Mouse (Mus musculus) bone marrow, adult 2 months (tissue): Measurements from ENCODE around the gene Uap1. TPM values are rescaled to one million over a fixed set of nuclear protein-coding genes. Genes with fewer than 3 reads are reported as not detected.
A peak's percentile ranks its signal among the peaks of the same experiment; 100 is the strongest.

Experiments used
- H3K27ac ChIP-seq: fragments of 200-500 bp; 2 replicates; pipeline ENCODE4 v1.5.1; 2012; ENCODE audit warnings: low read depth, mild to moderate bottlenecking, control low read depth, inconsistent platforms, low read length; ENCODE audit not compliant: control insufficient read depth, poor library complexity, insufficient read depth
- H3K4me1 ChIP-seq: fragments of 200-500 bp; 2 replicates; pipeline ENCODE4 v1.6.1; 2011; ENCODE audit warnings: low read length; ENCODE audit not compliant: control insufficient read depth, insufficient read depth
- H3K4me3 ChIP-seq: fragments of 200-500 bp; replicated peaks from 2 replicates; pipeline ENCODE3; 2011; ENCODE audit warnings: mild to moderate bottlenecking, low read depth, low read length, control low read depth; ENCODE audit not compliant: control insufficient read depth
- CTCF ChIP-seq: fragments of 200-500 bp; IDR thresholded peaks from 2 replicates; pipeline ENCODE4 v1.5.1; 2011; ENCODE audit warnings: low read length, control low read depth; ENCODE audit not compliant: control insufficient read depth, insufficient read depth
- POLR2A ChIP-seq: fragments of 200-500 bp; IDR thresholded peaks from 2 replicates; pipeline ENCODE4 v1.6.1; 2011; ENCODE audit warnings: low read depth, mild to moderate bottlenecking, control low read depth, low read length, borderline replicate concordance; ENCODE audit not compliant: control insufficient read depth
- WGBS: fragments of 180-500 bp; shearing (Covaris S2); methylation state at CpG from one replicate; pipeline ENCODE4 v1.1.7; 2018; 5-methylcytosine and 5-hydroxymethylcytosine counted together
- polyA plus RNA-seq: library from polyadenylated mRNA; stranded (reverse); fragments of >200 nt; gene quantifications from 2 replicates; pipeline ENCODE4 v1.2.4, GENCODE M21; 2011; ENCODE audit warnings: low replicate concordance; ENCODE audit not compliant: missing spikeins, insufficient read depth, insufficient read length

Uap1 gene
- 18.5 and 23.4 TPM in 2 replicates for polyA plus RNA-seq

DNA sequence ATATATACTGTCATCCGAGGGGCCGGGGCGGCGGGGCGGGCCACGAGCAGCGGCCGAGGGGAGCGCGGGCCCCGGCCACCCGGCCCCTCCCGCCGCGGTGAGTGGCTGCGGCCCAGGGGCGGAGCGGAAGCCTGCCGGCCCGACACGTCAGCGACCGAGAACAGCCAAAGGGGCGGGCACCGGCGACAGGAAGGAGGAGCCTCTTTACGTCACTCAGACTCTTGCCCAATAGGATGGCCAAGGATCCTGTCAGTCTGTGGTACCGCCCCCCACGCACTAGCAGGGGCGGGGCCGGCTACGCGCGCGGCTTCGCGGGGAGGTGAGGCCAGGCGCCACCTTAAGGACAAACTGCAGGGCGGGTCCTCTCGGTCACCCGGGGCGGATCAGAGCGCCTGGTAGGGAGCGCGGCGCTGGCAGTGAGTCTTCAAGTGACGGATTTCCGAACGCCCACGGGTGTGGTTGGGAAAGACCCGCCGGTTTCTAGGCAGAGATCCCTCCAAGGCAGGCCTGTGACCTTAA, at the start of gene Uap1:
TSS of gene Uap1 (minus strand) at position 144 of the 519 bp plus-strand sequence.
- under 1% methylated on average over 46 of the region's 52 CpGs for WGBS
- peak within 1 kb of the TSS; percentile 93 for H3K27ac ChIP-seq
- TF ChIP-seq CTCF = peak; percentile 43; the same call in 1 of the 2 replicates
- peak; percentile 80; the same call in 1 of the 2 replicates for TF ChIP-seq POLR2A
- H3K4me3 ChIP-seq = peak within 1 kb of the TSS; percentile 78
- no peaks in the 10 kb centered on the region; the same call in 1 of the 2 replicates for H3K4me1 ChIP-seq

DNA sequence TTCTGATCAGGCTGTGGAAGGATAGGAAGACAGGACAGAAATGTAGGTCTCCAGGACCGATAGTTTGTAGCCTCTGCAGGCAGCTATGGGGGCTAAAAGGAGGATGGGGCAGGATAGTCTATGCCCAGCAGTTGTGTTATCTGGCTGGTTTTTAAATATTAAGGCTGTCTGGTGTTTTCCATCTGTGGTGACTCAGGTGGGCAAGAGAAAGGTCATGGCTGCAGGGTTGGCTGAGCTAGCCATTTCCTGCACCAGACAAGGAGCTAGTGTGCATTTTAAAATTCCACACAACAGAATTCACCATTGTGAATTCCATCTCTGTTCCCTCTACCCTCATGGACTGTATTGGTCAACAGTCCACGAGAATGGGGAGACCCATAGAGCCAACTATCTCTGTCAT, 48.5 kb upstream of the Uap1 start:
- 60% methylated on average over 2 of the region's 2 CpGs for WGBS
- Histone ChIP-seq H3K27ac (no peak overlapping the region), H3K4me3 (no peak overlapping the region), H3K4me1 (no peaks in the 10 kb centered on the region)
- no peak for TF ChIP-seq POLR2A
- TF ChIP-seq CTCF = no peak

GRCm38 (mm10) chr1:170220351-170220750, 45.6 kb upstream of the Uap1 start:
- H3K4me3 ChIP-seq = no peak overlapping the region
- no peak for TF ChIP-seq CTCF
- TF ChIP-seq POLR2A = no peak
- H3K4me1 ChIP-seq = no peaks in the 10 kb centered on the region
- no peak overlapping the region for H3K27ac ChIP-seq

GRCm38 (mm10) chr1:170218091-170218884, 43.5 kb upstream of the Uap1 start:
- TF ChIP-seq CTCF (no peak), POLR2A (no peak)
- no peak overlapping the region for H3K27ac ChIP-seq
- H3K4me1 ChIP-seq = no peaks in the 10 kb centered on the region
- no peak overlapping the region for H3K4me3 ChIP-seq
- 70% methylated on average over 6 of the region's 6 CpGs for WGBS

- WGBS = 75% methylated on average over 3 of the region's 3 CpGs
These were observed 40.8 kb upstream of the Uap1 start for GRCm38 (mm10) chr1:170215590-170215989.

DNA sequence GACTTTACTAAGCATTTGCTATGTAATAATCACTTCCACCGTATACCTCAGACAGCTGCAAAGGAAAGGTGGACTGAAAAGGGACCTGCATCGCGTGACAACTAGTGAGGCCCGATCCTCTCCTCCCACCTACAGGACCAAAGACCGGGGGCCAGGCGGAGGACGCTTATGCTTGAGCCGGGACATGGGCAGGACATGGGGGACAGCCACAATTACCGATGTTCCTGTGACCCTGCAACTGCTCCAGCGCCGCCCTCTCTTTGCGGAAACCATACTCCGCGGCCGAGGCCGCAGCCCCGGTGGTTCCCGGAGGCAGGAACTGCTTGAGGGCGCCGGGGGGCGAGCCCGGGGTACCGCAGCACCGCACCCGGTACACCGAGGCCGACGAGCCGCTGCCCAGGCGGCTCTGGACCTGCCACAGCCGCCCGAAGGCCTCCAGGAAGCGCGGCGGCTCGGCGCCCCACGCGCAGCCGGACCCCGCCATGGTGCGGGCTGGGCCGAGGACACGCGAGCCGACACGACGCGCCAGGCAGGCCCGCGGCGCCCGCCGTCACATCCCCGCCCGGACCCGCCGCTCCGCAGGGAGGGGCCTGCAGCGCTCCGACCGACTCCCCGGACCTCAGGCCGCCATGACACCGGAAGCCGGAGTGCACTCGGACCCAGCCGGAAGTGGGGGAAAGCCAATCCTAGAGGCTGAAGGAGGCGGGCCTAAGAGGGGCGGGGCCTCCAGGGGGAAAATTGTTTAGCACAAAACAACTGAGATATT, 40.2 kb upstream of the Uap1 start, which contains the start of gene Uhmk1:
TSS of gene Uhmk1 (minus strand) at position 641 of the 766 bp plus-strand sequence.
- TF ChIP-seq CTCF (no peak), POLR2A (peak; percentile 51; the same call in 1 of the 2 replicates)
- H3K27ac ChIP-seq = peak within 1 kb of the TSS; percentile 91
- no peaks in the 10 kb centered on the region; the same call in 1 of the 2 replicates for H3K4me1 ChIP-seq
- peak within 1 kb of the TSS; percentile 84 for H3K4me3 ChIP-seq
- WGBS = under 1% methylated on average over 70 of the region's 70 CpGs

More at GRCm38 (mm10) chr1:170215590-170215989, 40.8 kb upstream of the Uap1 start:
- TF ChIP-seq CTCF = no peak
- no peak for TF ChIP-seq POLR2A
- Histone ChIP-seq H3K27ac (no peak overlapping the region), H3K4me3 (peak overlapping the region; percentile 84), H3K4me1 (no peaks in the 10 kb centered on the region; the same call in 1 of the 2 replicates)

DNA sequence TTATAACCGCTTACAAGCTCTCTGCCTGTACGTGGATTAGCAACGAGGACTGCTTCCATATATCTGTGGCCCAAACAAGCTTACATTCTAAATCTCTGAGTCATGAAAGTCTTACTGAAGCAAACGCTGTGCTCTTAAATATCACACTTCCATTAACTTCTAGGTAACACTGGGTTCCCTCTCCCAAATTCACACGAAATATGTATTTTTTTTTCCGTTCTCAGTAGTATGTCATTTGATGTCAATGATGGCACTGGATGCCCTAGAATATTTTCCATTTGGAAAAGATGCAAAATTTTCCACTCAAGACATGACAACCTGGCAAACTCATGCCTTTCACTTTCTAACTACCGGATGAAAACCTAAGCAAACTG, 39.6 kb upstream of the Uap1 start:
- WGBS = 17% methylated on average over 7 of the region's 7 CpGs
- Histone ChIP-seq H3K27ac (no peak overlapping the region), H3K4me1 (no peaks in the 10 kb centered on the region; the same call in 1 of the 2 replicates), H3K4me3 (peak overlapping the region; percentile 84)
- TF ChIP-seq CTCF (no peak), POLR2A (no peak)

- Histone ChIP-seq H3K27ac (no peak overlapping the region), H3K4me3 (no peak overlapping the region), H3K4me1 (no peaks in the 10 kb centered on the region; the same call in 1 of the 2 replicates)
- TF ChIP-seq CTCF (no peak), POLR2A (no peak)
- 61% methylated on average over 10 of the region's 10 CpGs for WGBS
These were observed 38.6 kb upstream of the Uap1 start for GRCm38 (mm10) chr1:170213181-170213879.
